Comparison of ENCODE assay signal across 21 mouse cellular contexts in genomic region chr9:59059158-59059557, GRCm38 (mm10). TPM values are rescaled to one million over a fixed set of nuclear protein-coding genes. Genes with fewer than 3 reads are reported as not detected.
DNase-seq lines count a peak whose midpoint lies in the region; ATAC-seq and TF ChIP-seq lines count a peak whose summit lies in the region.
"Had no signal": no experiment of that assay in that cellular context is flagged by ENCODE, and none has a peak within 500 bp of the region (broad histone marks: within the 10 kb centered on the region; RNA-seq: fewer than 3 reads in every experiment).

No protein-coding gene starts in this region.

- no peak for TF ChIP-seq CTCF in hindbrain, postnatal 0 days (IDR thresholded peaks at IDR 0.05; ENCODE audit: low read depth)
- no peak for TF ChIP-seq CTCF in brain, embryonic 14.5 days (IDR thresholded peaks at IDR 0.05; ENCODE audit: borderline replicate concordance, extremely low read depth, insufficient read depth, insufficient read length)
- TF ChIP-seq CTCF in forebrain, postnatal 0 days (IDR thresholded peaks at IDR 0.05; ENCODE audit: low read depth) = no peak

- no peak for DNase-seq in forebrain, embryonic 10.5 days (ENCODE audit: extremely low spot score, low spot score)
- DNase-seq in hindbrain, postnatal 0 days (ENCODE audit: low spot score) = no peak
- peak; percentile 71 for DNase-seq in brain, embryonic 14.5 days (ENCODE audit: low read depth)
- peak; percentile 45 for DNase-seq in forebrain, postnatal 0 days
- DNase-seq: adrenal gland, postnatal 14 days; cerebellum, adult 18-20 months; cerebellum, postnatal 36 days; gastrocnemius, adult 2 months; gastrocnemius, postnatal 25 days; heart, postnatal 4 days; kidney, adult 18-20 months had no signal

- no peaks in the 10 kb centered on the region for H3K27me3 ChIP-seq in forebrain, embryonic 13.5 days
- no peaks in the 10 kb centered on the region for H3K27me3 ChIP-seq in forebrain, embryonic 10.5 days (ENCODE audit: poor library complexity, severe bottlenecking)
- no peaks in the 10 kb centered on the region for H3K27me3 ChIP-seq in hindbrain, postnatal 0 days (ENCODE audit: insufficient read depth, low read length)
- H3K27me3 ChIP-seq in hindbrain, embryonic 13.5 days = no peaks in the 10 kb centered on the region
- H3K27me3 ChIP-seq in forebrain, postnatal 0 days (ENCODE audit: insufficient read depth, low read length) = no peaks in the 10 kb centered on the region
- H3K27me3 ChIP-seq: CH12.LX; heart, embryonic 13.5 days; hindbrain, embryonic 12.5 days; intestine, embryonic 15.5 days had no signal

- no peaks in the 10 kb centered on the region for H3K36me3 ChIP-seq in forebrain, embryonic 13.5 days (ENCODE audit: poor library complexity, severe bottlenecking)
- H3K36me3 ChIP-seq in forebrain, embryonic 10.5 days (replicated peaks) = no peaks in the 10 kb centered on the region
- H3K36me3 ChIP-seq in hindbrain, postnatal 0 days (ENCODE audit: insufficient read depth, low read length) = no peaks in the 10 kb centered on the region
- no peaks in the 10 kb centered on the region for H3K36me3 ChIP-seq in hindbrain, embryonic 13.5 days
- no peaks in the 10 kb centered on the region for H3K36me3 ChIP-seq in forebrain, postnatal 0 days (ENCODE audit: insufficient read depth)
- H3K36me3 ChIP-seq: embryonic facial prominence, embryonic 10.5 days; heart, embryonic 13.5 days; hindbrain, embryonic 12.5 days; intestine, embryonic 15.5 days had no signal

- H3K9me3 ChIP-seq in forebrain, embryonic 13.5 days (replicated peaks) = no peaks in the 10 kb centered on the region
- no peaks in the 10 kb centered on the region for H3K9me3 ChIP-seq in forebrain, embryonic 10.5 days
- H3K9me3 ChIP-seq in hindbrain, postnatal 0 days (ENCODE audit: low read length) = no peaks in the 10 kb centered on the region
- no peaks in the 10 kb centered on the region for H3K9me3 ChIP-seq in hindbrain, embryonic 13.5 days
- H3K9me3 ChIP-seq in forebrain, postnatal 0 days (ENCODE audit: low read length) = no peaks in the 10 kb centered on the region
- H3K9me3 ChIP-seq: embryonic facial prominence, embryonic 10.5 days; heart, embryonic 13.5 days; hindbrain, embryonic 12.5 days; intestine, embryonic 15.5 days had no signal

- WGBS in forebrain, embryonic 13.5 days = 82% methylated on average over 6 of the region's 6 CpGs
- 94% methylated on average over 6 of the region's 6 CpGs for WGBS in forebrain, embryonic 10.5 days
- WGBS in hindbrain, postnatal 0 days = 62% methylated on average over 6 of the region's 6 CpGs
- WGBS in hindbrain, embryonic 13.5 days = 88% methylated on average over 6 of the region's 6 CpGs
- WGBS in forebrain, postnatal 0 days = 55% methylated on average over 6 of the region's 6 CpGs

- TF ChIP-seq POLR2A in brain, embryonic 14.5 days (IDR thresholded peaks at IDR 0.05; ENCODE audit: borderline replicate concordance, extremely low read depth, insufficient read depth, insufficient read length, poor library complexity, severe bottlenecking) = no peak

- no peak overlapping the region for H3K9ac ChIP-seq in forebrain, embryonic 13.5 days
- no peak overlapping the region for H3K9ac ChIP-seq in hindbrain, postnatal 0 days (replicated peaks; ENCODE audit: low read length)
- no peak overlapping the region for H3K9ac ChIP-seq in hindbrain, embryonic 13.5 days
- no peak overlapping the region for H3K9ac ChIP-seq in forebrain, postnatal 0 days
- H3K9ac ChIP-seq: heart, embryonic 13.5 days; hindbrain, embryonic 12.5 days; intestine, embryonic 15.5 days had no signal

- H3K4me3 ChIP-seq in forebrain, embryonic 13.5 days = no peak overlapping the region
- H3K4me3 ChIP-seq in forebrain, embryonic 10.5 days = no peak overlapping the region
- H3K4me3 ChIP-seq in hindbrain, postnatal 0 days (ENCODE audit: low read length) = no peak overlapping the region
- H3K4me3 ChIP-seq in hindbrain, embryonic 13.5 days = no peak overlapping the region
- H3K4me3 ChIP-seq in forebrain, postnatal 0 days (ENCODE audit: low read depth, low read length) = no peak overlapping the region
- H3K4me3 ChIP-seq: embryonic facial prominence, embryonic 10.5 days; gastrocnemius, adult 2 months; heart, embryonic 13.5 days; hindbrain, embryonic 12.5 days; intestine, embryonic 15.5 days had no signal

- ATAC-seq in forebrain, embryonic 13.5 days = peak; percentile 70
- ATAC-seq in hindbrain, postnatal 0 days = no peak
- no peak for ATAC-seq in hindbrain, embryonic 13.5 days (ENCODE audit: low FRiP score)
- peak; percentile 63; the same call in 1 of the 2 replicates for ATAC-seq in forebrain, postnatal 0 days
- ATAC-seq: activated CD4-positive, CD25-positive, alpha-beta regulatory T cell, adult 4 months; intestine, embryonic 15.5 days; Patski had no signal

- no peak overlapping the region for H3K4me2 ChIP-seq in forebrain, embryonic 13.5 days
- no peak overlapping the region for H3K4me2 ChIP-seq in hindbrain, postnatal 0 days (ENCODE audit: low read depth, low read length)
- no peak overlapping the region for H3K4me2 ChIP-seq in hindbrain, embryonic 13.5 days
- H3K4me2 ChIP-seq in forebrain, postnatal 0 days (ENCODE audit: low read depth) = no peak overlapping the region
- H3K4me2 ChIP-seq: heart, embryonic 13.5 days; hindbrain, embryonic 12.5 days had no signal

- peaks cover 11% of the 10 kb centered on the region; the same call in 1 of the 2 replicates for H3K4me1 ChIP-seq in forebrain, embryonic 13.5 days
- peaks cover 13% of the 10 kb centered on the region for H3K4me1 ChIP-seq in forebrain, embryonic 10.5 days
- no peaks in the 10 kb centered on the region for H3K4me1 ChIP-seq in hindbrain, postnatal 0 days (ENCODE audit: insufficient read depth, low read length)
- no peaks in the 10 kb centered on the region for H3K4me1 ChIP-seq in hindbrain, embryonic 13.5 days (replicated peaks)
- H3K4me1 ChIP-seq in forebrain, postnatal 0 days (ENCODE audit: insufficient read depth) = 0 out of 2 replicates have a peak, but pooled peaks cover 7% of the 10 kb centered on the region

- peak overlapping the region; percentile 70 for H3K27ac ChIP-seq in forebrain, embryonic 13.5 days
- H3K27ac ChIP-seq in forebrain, embryonic 10.5 days = no peak overlapping the region
- H3K27ac ChIP-seq in hindbrain, postnatal 0 days = peak overlapping the region; percentile 69
- H3K27ac ChIP-seq in hindbrain, embryonic 13.5 days = no peak overlapping the region
- peak overlapping the region; percentile 62; the same call in 1 of the 2 replicates for H3K27ac ChIP-seq in forebrain, postnatal 0 days (ENCODE audit: low read depth, low read length)
- H3K27ac ChIP-seq: embryonic facial prominence, embryonic 10.5 days; gastrocnemius, adult 2 months; heart, embryonic 13.5 days; hindbrain, embryonic 12.5 days; intestine, embryonic 15.5 days had no signal

RNA-seq across cellular contexts. Expression of gene Neo1, which starts 22.9 kb away (rescaled TPM):
- polyA plus RNA-seq in forebrain, embryonic 13.5 days (2015; fragmentation: Nextera tagmentation; extraction: Ambion mirVana) = 33.7 and 35.6 TPM in 2 replicates
- polyA plus RNA-seq in forebrain, embryonic 10.5 days (2016; fragmentation: Nextera tagmentation; extraction: Ambion mirVana) = 26.7 and 28.8 TPM in 2 replicates
- 160 and 177 TPM in 2 replicates for total RNA-seq in hindbrain, postnatal 0 days (2014; rRNA removed)
- polyA plus RNA-seq in hindbrain, postnatal 0 days (2015; fragmentation: Nextera tagmentation; extraction: Ambion mirVana) = 34.4 and 38.7 TPM in 2 replicates
- 36.5 and 39.1 TPM in 2 replicates for polyA plus RNA-seq in hindbrain, embryonic 13.5 days (2015; fragmentation: Nextera tagmentation; extraction: Ambion mirVana)
- polyA plus RNA-seq in brain, embryonic 14.5 days (2012; rRNA removed) = 74.4 and 98.3 TPM in 2 replicates
- total RNA-seq in forebrain, postnatal 0 days (2014; rRNA removed) = 177 and 237 TPM in 2 replicates
- polyA plus RNA-seq in forebrain, postnatal 0 days (2015; fragmentation: Nextera tagmentation; extraction: Ambion mirVana) = 36.2 and 50.4 TPM in 2 replicates
- total RNA-seq: granulocyte monocyte progenitor cell, adult 5-6 weeks had no signal
- polyA plus RNA-seq: activated CD4-positive, CD25-positive, alpha-beta regulatory T cell, adult 4 months had no signal

Comparison
In these comparisons a context has a peak if more than half of its experiments do, and no peak if none do; other contexts are left out.
1. H3K27ac ChIP-seq: peak in forebrain, embryonic 13.5 days (single experiment), hindbrain, postnatal 0 days (single experiment) and forebrain, postnatal 0 days (single experiment); none in forebrain, embryonic 10.5 days (single experiment) and hindbrain, embryonic 13.5 days (single experiment).
2. DNase-seq: peak in brain, embryonic 14.5 days (single experiment) and forebrain, postnatal 0 days (single experiment); none in forebrain, embryonic 10.5 days (single experiment) and hindbrain, postnatal 0 days (single experiment).
3. ATAC-seq: peak in forebrain, embryonic 13.5 days (single experiment) and forebrain, postnatal 0 days (single experiment); none in hindbrain, postnatal 0 days (single experiment) and hindbrain, embryonic 13.5 days (single experiment).